Mouse (Mus musculus) neural tube, embryonic 11.5 days (tissue): Measurements from ENCODE around the gene Atp1b2. TPM values are rescaled to one million over a fixed set of nuclear protein-coding genes. Genes with fewer than 3 reads are reported as not detected.
"Not testable (repeated sequence)": the region's sequence is repeated elsewhere in the genome, so short reads cannot be mapped to it uniquely, and the experiment has no call there.

Experiments used
- ATAC-seq: fragments of 200-750 bp; cut with Nextera tagmentation; 2 replicates; pipeline ENCODE4 v1.8.0; 2017; ENCODE audit warnings: moderate number of reproducible peaks, mild to moderate bottlenecking, moderate TSS enrichment, moderate library complexity; ENCODE audit not compliant: insufficient read depth, low FRiP score, low TSS enrichment
- DNase-seq: peaks from one replicate; pipeline ENCODE4 v3.0.0-alpha.2; 2015; ENCODE audit warnings: low spot score
- H3K27ac ChIP-seq: fragments of 300-500 bp; sonication (generic); 2 replicates; pipeline ENCODE4 v1.5.1; 2014; ENCODE audit warnings: low read depth, mild to moderate bottlenecking, low read length
- H3K27me3 ChIP-seq: fragments of 300-500 bp; sonication (generic); 2 replicates; pipeline ENCODE4 v1.6.1; 2014; ENCODE audit warnings: mild to moderate bottlenecking, low read length, mixed read lengths; ENCODE audit not compliant: control insufficient read depth, insufficient read depth
- H3K36me3 ChIP-seq: fragments of 300-500 bp; sonication (generic); 2 replicates; pipeline ENCODE4 v1.6.1; 2014; ENCODE audit warnings: mild to moderate bottlenecking, low read length, moderate library complexity, mixed read lengths; ENCODE audit not compliant: control insufficient read depth, insufficient read depth
- H3K4me1 ChIP-seq: fragments of 300-500 bp; sonication (generic); 2 replicates; pipeline ENCODE4 v1.6.1; 2014; ENCODE audit warnings: low read length, mixed read lengths; ENCODE audit not compliant: control insufficient read depth, insufficient read depth
- H3K4me2 ChIP-seq: fragments of 300-500 bp; sonication (generic); 2 replicates; pipeline ENCODE4 v1.6.1; 2014; ENCODE audit warnings: low read depth, mild to moderate bottlenecking, moderate library complexity
- H3K4me3 ChIP-seq: fragments of 300-500 bp; sonication (generic); 2 replicates; pipeline ENCODE4 v1.5.1; 2014; ENCODE audit warnings: low read depth, low read length
- H3K9ac ChIP-seq: fragments of 300-500 bp; sonication (generic); 2 replicates; pipeline ENCODE4 v1.6.1; 2014; ENCODE audit warnings: mild to moderate bottlenecking, low read length
- H3K9me3 ChIP-seq: fragments of 300-500 bp; sonication (generic); 2 replicates; pipeline ENCODE4 v1.6.1; 2016; ENCODE audit warnings: low read length; ENCODE audit not compliant: control insufficient read depth
- WGBS: fragments of 180-500 bp; shearing (Covaris S2); extraction: QIAGEN DNeasy Blood & Tissue Kit; methylation state at CpG from one replicate; pipeline ENCODE4 v1.1.7; 2014; 5-methylcytosine and 5-hydroxymethylcytosine counted together
- polyA plus RNA-seq: library from polyadenylated mRNA; unstranded; fragments of >200 nt; fragmentation: Nextera tagmentation; extraction: Ambion mirVana; gene quantifications from 2 replicates; pipeline ENCODE4 v1.2.1, GENCODE M21; 2014

Gene Atp1b2
- polyA plus RNA-seq, 1 experiment from 2014 or later = 7.7 TPM

GRCm38 (mm10) chr11:69614257-69614588 lies 8.5 kb upstream of the Atp1b2 start:
- not testable (repeated sequence) for H3K9me3 ChIP-seq, DNase-seq, ATAC-seq, H3K4me1 ChIP-seq, H3K27me3 ChIP-seq, H3K9ac ChIP-seq, H3K27ac ChIP-seq, H3K4me3 ChIP-seq, H3K4me2 ChIP-seq, H3K36me3 ChIP-seq
- 51% methylated on average over 11 of the region's 11 CpGs for WGBS

- peaks cover 4% of the 10 kb centered on the region; the same call in 1 of the 2 replicates for H3K4me1 ChIP-seq
- no peaks in the 10 kb centered on the region for H3K36me3 ChIP-seq
- peak; percentile 87 for DNase-seq
- H3K27ac ChIP-seq = no peak overlapping the region
- 9% methylated on average over 18 of the region's 19 CpGs for WGBS
- no peaks in the 10 kb centered on the region for H3K9me3 ChIP-seq
- no peaks in the 10 kb centered on the region for H3K27me3 ChIP-seq
- H3K9ac ChIP-seq = peak overlapping the region; percentile 29; the same call in 1 of the 2 replicates
- no peak for ATAC-seq
- no peak overlapping the region for H3K4me3 ChIP-seq
- peak overlapping the region; percentile 31 for H3K4me2 ChIP-seq
Observed at GRCm38 (mm10) chr11:69613553-69614256, 8.0 kb upstream of the Atp1b2 start.

GRCm38 (mm10) chr11:69610899-69611298 lies 5.2 kb upstream of the Atp1b2 start:
- Histone ChIP-seq H3K36me3 (no peaks in the 10 kb centered on the region), H3K4me1 (peaks cover 4% of the 10 kb centered on the region; the same call in 1 of the 2 replicates), H3K27me3 (no peaks in the 10 kb centered on the region), H3K4me2 (no peak overlapping the region), H3K9me3 (no peaks in the 10 kb centered on the region), H3K27ac (no peak overlapping the region), H3K9ac (no peak overlapping the region), H3K4me3 (no peak overlapping the region)
- no peak for ATAC-seq
- no peak for DNase-seq
- WGBS = 56% methylated on average over 4 of the region's 4 CpGs

- Histone ChIP-seq H3K4me1 (peaks cover 10% of the 10 kb centered on the region), H3K36me3 (no peaks in the 10 kb centered on the region), H3K4me3 (no peak overlapping the region), H3K9me3 (no peaks in the 10 kb centered on the region), H3K4me2 (no peak overlapping the region), H3K27ac (no peak overlapping the region), H3K9ac (no peak overlapping the region), H3K27me3 (0 out of 2 replicates have a peak, but pooled peaks cover 2% of the 10 kb centered on the region)
- ATAC-seq (no peak), DNase-seq (no peak)
- 54% methylated on average over 7 of the region's 7 CpGs for WGBS
Observed at GRCm38 (mm10) chr11:69609416-69609815, 3.7 kb upstream of the Atp1b2 start.

GRCm38 (mm10) chr11:69608525-69608924 lies 2.8 kb upstream of the Atp1b2 start:
- 0 out of 2 replicates have a peak, but pooled peaks cover 6% of the 10 kb centered on the region for H3K27me3 ChIP-seq
- H3K27ac ChIP-seq = no peak overlapping the region
- H3K4me1 ChIP-seq = peaks cover 11% of the 10 kb centered on the region
- WGBS = 79% methylated on average over 3 of the region's 3 CpGs
- H3K9me3 ChIP-seq = no peaks in the 10 kb centered on the region
- no peak overlapping the region for H3K4me2 ChIP-seq
- ATAC-seq (no peak), DNase-seq (no peak)
- H3K9ac ChIP-seq = no peak overlapping the region
- no peak overlapping the region; the same call in 1 of the 2 replicates for H3K4me3 ChIP-seq
- no peaks in the 10 kb centered on the region for H3K36me3 ChIP-seq

- WGBS = 87% methylated on average over 2 of the region's 2 CpGs
- Histone ChIP-seq H3K27me3 (0 out of 2 replicates have a peak, but pooled peaks cover 6% of the 10 kb centered on the region), H3K36me3 (no peaks in the 10 kb centered on the region), H3K4me3 (no peak overlapping the region), H3K4me1 (peaks cover 11% of the 10 kb centered on the region), H3K27ac (no peak overlapping the region), H3K9ac (no peak overlapping the region), H3K9me3 (no peaks in the 10 kb centered on the region), H3K4me2 (no peak overlapping the region)
- no peak for DNase-seq
- no peak for ATAC-seq
Observed at GRCm38 (mm10) chr11:69606832-69607231, 1.1 kb upstream of the Atp1b2 start.

GRCm38 (mm10) chr11:69606491-69606795 lies 701 bp upstream of the Atp1b2 start:
- H3K27me3 ChIP-seq = 0 out of 2 replicates have a peak, but pooled peaks cover 6% of the 10 kb centered on the region
- H3K4me3 ChIP-seq = no peak overlapping the region
- peak overlapping the region; percentile 100 for H3K4me2 ChIP-seq
- 66% methylated on average over 2 of the region's 2 CpGs for WGBS
- no peak overlapping the region for H3K9ac ChIP-seq
- ATAC-seq (no peak), DNase-seq (no peak)
- no peaks in the 10 kb centered on the region for H3K36me3 ChIP-seq
- H3K4me1 ChIP-seq = peaks cover 11% of the 10 kb centered on the region
- no peak overlapping the region for H3K27ac ChIP-seq
- no peaks in the 10 kb centered on the region for H3K9me3 ChIP-seq

- Histone ChIP-seq H3K4me1 (peaks cover 11% of the 10 kb centered on the region), H3K9ac (peak overlapping the region; percentile 55), H3K27ac (0 out of 2 replicates have a peak overlapping the region, but pooled peaks have one; percentile 34), H3K4me2 (peak overlapping the region; percentile 100), H3K4me3 (peak overlapping the region; percentile 48), H3K36me3 (no peaks in the 10 kb centered on the region), H3K9me3 (no peaks in the 10 kb centered on the region), H3K27me3 (0 out of 2 replicates have a peak, but pooled peaks cover 6% of the 10 kb centered on the region)
- WGBS = under 1% methylated on average over 73 of the region's 73 CpGs
- ATAC-seq (no peak), DNase-seq (no peak)
Observed at GRCm38 (mm10) chr11:69604795-69605664, 712 bp downstream of the Atp1b2 start.
